In the genomic region with DNA sequence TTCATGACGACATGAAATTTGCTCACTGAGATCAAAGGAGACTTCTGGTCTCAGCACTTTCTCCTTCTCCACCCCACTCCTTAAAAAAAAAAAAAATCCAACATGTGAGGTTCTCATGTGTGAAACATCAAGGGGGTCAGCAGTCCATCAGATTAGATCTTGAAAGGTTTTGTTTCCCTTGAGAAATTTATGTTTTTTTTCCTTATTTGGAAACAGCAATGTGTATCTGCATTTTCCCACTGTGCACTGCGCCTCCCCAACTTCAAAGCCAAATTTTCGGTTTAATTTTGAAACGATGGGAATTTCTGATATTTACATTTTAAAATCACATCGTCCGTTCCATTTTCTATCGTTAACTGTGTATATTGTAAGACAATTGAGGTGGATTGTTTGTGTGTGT, we compare ENCODE assay signal across 8 mouse cellular contexts. TPM values are rescaled to one million over a fixed set of nuclear protein-coding genes. Genes with fewer than 3 reads are reported as not detected.
A peak's percentile ranks its signal among the peaks of the same experiment; 100 is the strongest.
DNase-seq lines count a peak whose midpoint lies in the region; ATAC-seq lines count a peak whose summit lies in the region.

No protein-coding gene starts in this region.

- H3K27ac ChIP-seq in lung, embryonic 16.5 days (ENCODE audit: low read length): peak overlapping the region; percentile 96
- peak overlapping the region; percentile 92 for H3K27ac ChIP-seq in embryonic facial prominence, embryonic 11.5 days (replicated peaks; ENCODE audit: low read depth, low read length)
- peak overlapping the region; percentile 96 for H3K27ac ChIP-seq in intestine, embryonic 14.5 days (ENCODE audit: low read depth)
- H3K27ac ChIP-seq in neural tube, embryonic 13.5 days (replicated peaks): peak overlapping the region; percentile 98

- H3K9me3 ChIP-seq in lung, embryonic 16.5 days (ENCODE audit: control insufficient read depth, low read length): no peaks in the 10 kb centered on the region
- no peaks in the 10 kb centered on the region for H3K9me3 ChIP-seq in embryonic facial prominence, embryonic 11.5 days (replicated peaks; ENCODE audit: control insufficient read depth, low read length)
- H3K9me3 ChIP-seq in intestine, embryonic 14.5 days (ENCODE audit: control insufficient read depth, low read length): no peaks in the 10 kb centered on the region
- no peaks in the 10 kb centered on the region for H3K9me3 ChIP-seq in neural tube, embryonic 13.5 days

- intact Hi-C loops in left cerebral cortex, postnatal 4 days (cut with DNase I): loop anchor here (5.0 kb wide), 3 partner anchors 62 to 637 kb away; no protein-coding TSS in a partner anchor

- ATAC-seq in lung, embryonic 16.5 days (ENCODE audit: low read depth): no peak
- ATAC-seq in embryonic facial prominence, embryonic 11.5 days (replicated peaks; ENCODE audit: insufficient number of reproducible peaks, low FRiP score, low TSS enrichment, low read depth): no peak
- no peak for ATAC-seq in intestine, embryonic 14.5 days (replicated peaks; ENCODE audit: low FRiP score, low TSS enrichment, low read depth)
- ATAC-seq in neural tube, embryonic 13.5 days (ENCODE audit: low read depth): no peak

- peak overlapping the region; percentile 72 for H3K9ac ChIP-seq in lung, embryonic 16.5 days (ENCODE audit: low read length)
- peak overlapping the region; percentile 66 for H3K9ac ChIP-seq in embryonic facial prominence, embryonic 11.5 days (replicated peaks; ENCODE audit: low read length)
- H3K9ac ChIP-seq in intestine, embryonic 14.5 days (ENCODE audit: low read length): peak overlapping the region; percentile 90
- peak overlapping the region; percentile 71 for H3K9ac ChIP-seq in neural tube, embryonic 13.5 days

- no peaks in the 10 kb centered on the region; the same call in 1 of the 2 replicates for H3K4me1 ChIP-seq in lung, embryonic 16.5 days (replicated peaks; ENCODE audit: control insufficient read depth, insufficient read depth, low read length)
- H3K4me1 ChIP-seq in embryonic facial prominence, embryonic 11.5 days (ENCODE audit: control insufficient read depth, insufficient read depth, low read length): no peaks in the 10 kb centered on the region
- 0 out of 2 replicates have a peak, but pooled peaks cover 4% of the 10 kb centered on the region for H3K4me1 ChIP-seq in intestine, embryonic 14.5 days (replicated peaks; ENCODE audit: control insufficient read depth, insufficient read depth, low read length)
- H3K4me1 ChIP-seq in neural tube, embryonic 13.5 days (replicated peaks): peaks cover 14% of the 10 kb centered on the region

- no peaks in the 10 kb centered on the region for H3K36me3 ChIP-seq in lung, embryonic 16.5 days (ENCODE audit: control insufficient read depth, insufficient read depth, low read length)
- no peaks in the 10 kb centered on the region for H3K36me3 ChIP-seq in embryonic facial prominence, embryonic 11.5 days (replicated peaks; ENCODE audit: control insufficient read depth, insufficient read depth, low read depth, low read length)
- no peaks in the 10 kb centered on the region for H3K36me3 ChIP-seq in intestine, embryonic 14.5 days (ENCODE audit: control insufficient read depth, insufficient read depth, low read length)
- no peaks in the 10 kb centered on the region for H3K36me3 ChIP-seq in neural tube, embryonic 13.5 days

- H3K4me2 ChIP-seq in lung, embryonic 16.5 days (ENCODE audit: low read depth, low read length): peak overlapping the region; percentile 61
- H3K4me2 ChIP-seq in embryonic facial prominence, embryonic 11.5 days (ENCODE audit: low read depth, low read length): peak overlapping the region; percentile 31
- H3K4me2 ChIP-seq in intestine, embryonic 14.5 days (ENCODE audit: low read length): peak overlapping the region; percentile 68
- H3K4me2 ChIP-seq in neural tube, embryonic 13.5 days: peak overlapping the region; percentile 57

- H3K4me3 ChIP-seq in lung, embryonic 16.5 days (ENCODE audit: low read length): peak overlapping the region; percentile 83
- H3K4me3 ChIP-seq in embryonic facial prominence, embryonic 11.5 days (ENCODE audit: low read depth, low read length): peak overlapping the region; percentile 87
- peak overlapping the region; percentile 97 for H3K4me3 ChIP-seq in intestine, embryonic 14.5 days (ENCODE audit: low read depth, low read length)
- peak overlapping the region; percentile 93 for H3K4me3 ChIP-seq in neural tube, embryonic 13.5 days

- DNase-seq in lung, postnatal 14 days: no peak
- DNase-seq in embryonic facial prominence, embryonic 11.5 days (ENCODE audit: low spot score): peak; percentile 31
- no peak for DNase-seq in intestine, embryonic 14.5 days (ENCODE audit: low spot score)
- no peak for DNase-seq in adrenal gland, postnatal 36 days
- DNase-seq in adrenal gland, postnatal 4 days (ENCODE audit: low spot score in 2 of 2): no peak
- no peak for DNase-seq in left cerebral cortex, postnatal 4 days

- 2% methylated on average over 7 of the region's 7 CpGs for WGBS in lung, embryonic 16.5 days
- WGBS in embryonic facial prominence, embryonic 11.5 days: 10% methylated on average over 7 of the region's 7 CpGs
- WGBS in intestine, embryonic 14.5 days: 5% methylated on average over 7 of the region's 7 CpGs
- WGBS in neural tube, embryonic 13.5 days: 9% methylated on average over 7 of the region's 7 CpGs

- H3K27me3 ChIP-seq in lung, embryonic 16.5 days (ENCODE audit: control insufficient read depth, insufficient read depth, low read depth, low read length): no peaks in the 10 kb centered on the region
- H3K27me3 ChIP-seq in embryonic facial prominence, embryonic 11.5 days (ENCODE audit: control insufficient read depth, insufficient read depth, low read length): no peaks in the 10 kb centered on the region
- no peaks in the 10 kb centered on the region for H3K27me3 ChIP-seq in intestine, embryonic 14.5 days (replicated peaks; ENCODE audit: control insufficient read depth, insufficient read depth, low read length)
- H3K27me3 ChIP-seq in neural tube, embryonic 13.5 days: no peaks in the 10 kb centered on the region

RNA-seq across cellular contexts. Expression of a gene that starts 1.0 kb away (rescaled TPM):
- 19.3 and 22.6 TPM in 2 replicates for polyA plus RNA-seq in lung, embryonic 16.5 days (2015; fragmentation: Nextera tagmentation; extraction: Ambion mirVana)
- polyA plus RNA-seq in embryonic facial prominence, embryonic 11.5 days (2014; fragmentation: Nextera tagmentation; extraction: Ambion mirVana): 33.9 and 35.1 TPM in 2 replicates
- polyA plus RNA-seq in intestine, embryonic 14.5 days (2014; fragmentation: Nextera tagmentation; extraction: Ambion mirVana): 23.1 and 24.1 TPM in 2 replicates
- polyA plus RNA-seq in neural tube, embryonic 13.5 days (2015; fragmentation: Nextera tagmentation; extraction: Ambion mirVana): 27.8 and 31.4 TPM in 2 replicates
- 10 to 100 TPM; 70.6 to 87.3 TPM for total RNA-seq in adrenal gland, postnatal 36 days (2021)
- 10 to 100 TPM; 97.5 to 98.1 TPM for total RNA-seq in adrenal gland, postnatal 4 days (2021)
- 100 to 1,000 TPM; 154 to 156 TPM for total RNA-seq in left cerebral cortex, postnatal 4 days (2021)

RNA-seq across cellular contexts. Expression of a gene that starts 9.9 kb away (rescaled TPM):
- 53.5 and 56.3 TPM in 2 replicates for polyA plus RNA-seq in lung, embryonic 16.5 days (2015; fragmentation: Nextera tagmentation; extraction: Ambion mirVana)
- polyA plus RNA-seq in embryonic facial prominence, embryonic 11.5 days (2014; fragmentation: Nextera tagmentation; extraction: Ambion mirVana): 89.2 and 90.7 TPM in 2 replicates
- polyA plus RNA-seq in intestine, embryonic 14.5 days (2014; fragmentation: Nextera tagmentation; extraction: Ambion mirVana): 50.4 and 58.4 TPM in 2 replicates
- polyA plus RNA-seq in neural tube, embryonic 13.5 days (2015; fragmentation: Nextera tagmentation; extraction: Ambion mirVana): 59.0 and 59.6 TPM in 2 replicates
- 10 to 100 TPM; 17.9 to 19.0 TPM for total RNA-seq in adrenal gland, postnatal 36 days (2021)
- total RNA-seq in adrenal gland, postnatal 4 days (2021): 10 to 100 TPM; 31.9 to 32.8 TPM
- total RNA-seq in left cerebral cortex, postnatal 4 days (2021): 10 to 100 TPM; 38.1 to 39.7 TPM
